Mouse (Mus musculus): ENCODE data around the gene Cacna1d. TPM values are rescaled to one million over a fixed set of nuclear protein-coding genes. Genes with fewer than 3 reads are reported as not detected.

Gene Cacna1d
- total and polyA plus RNA-seq, 2 experiments from 2014 or later = 8.9 to 44.3 TPM

DNA sequence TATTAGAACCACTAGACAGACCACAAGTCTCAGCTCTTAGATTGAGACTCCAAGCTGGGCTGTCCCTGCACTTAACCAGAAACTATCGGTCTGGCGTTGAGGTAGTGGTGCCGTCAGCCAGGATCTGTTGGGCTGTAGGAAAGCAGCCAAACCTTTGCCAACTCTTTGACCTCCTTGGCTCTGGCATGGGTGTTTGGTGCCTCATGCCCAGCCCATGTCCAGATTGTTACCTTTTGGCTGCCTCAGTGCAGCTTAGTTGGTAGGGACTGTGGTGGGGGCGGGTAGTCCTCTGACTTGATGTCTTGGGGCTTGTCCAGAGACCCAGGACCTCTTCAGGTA lies 472.8 kb downstream of the Cacna1d start:
- Histone ChIP-seq H3K9ac (replicated peaks; ENCODE audit: low read length, poor library complexity, severe bottlenecking) (no peak overlapping the region), H3K27ac (ENCODE audit: low read depth, low read length) (no peak overlapping the region), H3K9me3 (ENCODE audit: low read length) (no peaks in the 10 kb centered on the region), H3K4me1 (ENCODE audit: insufficient read depth, low read length) (no peaks in the 10 kb centered on the region), H3K4me3 (ENCODE audit: low read depth, low read length) (no peak overlapping the region), H3K4me2 (ENCODE audit: low read depth, low read length, poor library complexity, severe bottlenecking) (no peak overlapping the region), H3K36me3 (ENCODE audit: insufficient read depth, low read length) (no peaks in the 10 kb centered on the region), H3K27me3 (ENCODE audit: insufficient read depth, low read length) (no peaks in the 10 kb centered on the region)
- 93% methylated on average over 4 of the region's 4 CpGs for WGBS
- ATAC-seq (ENCODE audit: low FRiP score) = no peak
- TF ChIP-seq CTCF (IDR thresholded peaks at IDR 0.05) = no peak
- no peak for DNase-seq (ENCODE audit: low spot score)

DNA sequence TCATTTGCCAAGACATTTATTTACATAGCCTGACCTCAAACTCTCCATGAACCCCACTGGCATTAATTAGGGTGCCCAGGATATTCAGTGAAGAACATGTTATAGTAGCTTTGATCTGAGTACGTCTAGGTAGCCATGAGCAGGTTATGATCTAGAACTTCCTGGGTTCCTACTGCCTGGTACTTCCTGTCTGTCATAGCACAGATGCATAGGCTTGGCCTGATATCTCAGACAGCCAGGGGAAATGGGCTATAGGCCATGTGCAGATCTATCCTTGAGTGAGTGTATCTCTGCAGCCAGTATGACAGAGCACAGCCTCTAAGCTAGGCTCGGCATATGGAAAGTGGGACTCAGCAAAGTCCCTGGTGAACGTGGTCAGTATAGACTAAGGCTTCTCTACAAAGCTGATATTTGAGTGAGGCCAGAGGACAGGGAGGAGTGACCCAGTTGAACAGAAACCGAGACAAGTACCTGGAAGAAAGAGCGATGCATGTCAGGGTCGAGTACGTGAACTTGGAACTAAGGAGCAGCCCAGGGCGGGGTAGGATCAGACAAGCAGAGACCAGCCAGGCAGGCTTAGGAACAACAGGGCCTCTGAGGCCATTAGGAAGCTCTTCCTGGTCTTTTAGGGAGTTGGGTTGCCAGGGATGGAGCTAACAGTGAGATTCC lies 473.3 kb downstream of the Cacna1d start:
- no peaks in the 10 kb centered on the region for H3K27me3 ChIP-seq (ENCODE audit: insufficient read depth, low read length)
- WGBS = 95% methylated on average over 8 of the region's 8 CpGs
- H3K36me3 ChIP-seq (ENCODE audit: insufficient read depth, low read length) = no peaks in the 10 kb centered on the region
- no peaks in the 10 kb centered on the region for H3K4me1 ChIP-seq (ENCODE audit: insufficient read depth, low read length)
- H3K9me3 ChIP-seq (ENCODE audit: low read length) = no peaks in the 10 kb centered on the region
- H3K9ac ChIP-seq (replicated peaks; ENCODE audit: low read length, poor library complexity, severe bottlenecking) = no peak overlapping the region
- TF ChIP-seq CTCF (IDR thresholded peaks at IDR 0.05) = no peak
- H3K4me2 ChIP-seq (ENCODE audit: low read depth, low read length, poor library complexity, severe bottlenecking) = no peak overlapping the region
- ATAC-seq (ENCODE audit: low FRiP score) (no peak), DNase-seq (ENCODE audit: low spot score) (no peak)
- H3K4me3 ChIP-seq (ENCODE audit: low read depth, low read length) = no peak overlapping the region
- H3K27ac ChIP-seq (ENCODE audit: low read depth, low read length) = no peak overlapping the region

DNA sequence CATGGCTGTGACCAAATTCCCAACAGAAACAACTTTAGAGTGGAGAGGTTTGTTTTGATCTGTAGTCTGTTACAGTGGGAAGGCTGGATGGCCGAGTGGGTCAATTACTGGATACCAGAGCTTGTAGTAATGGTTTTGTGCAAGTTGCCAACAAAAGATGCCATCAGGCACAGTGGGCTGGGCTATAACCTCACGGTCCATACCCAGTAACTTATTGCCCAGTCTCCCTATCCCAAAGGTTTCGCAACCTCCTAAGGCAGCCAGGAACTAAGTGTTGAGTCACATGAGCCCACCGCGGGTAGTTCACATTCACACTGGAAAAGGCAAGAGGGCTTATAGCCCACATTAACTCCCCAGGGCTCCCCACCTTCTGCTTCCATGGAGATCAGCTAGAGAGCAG lies 474.6 kb downstream of the Cacna1d start:
- Histone ChIP-seq H3K36me3 (ENCODE audit: insufficient read depth, low read length) (no peaks in the 10 kb centered on the region), H3K4me2 (ENCODE audit: low read depth, low read length, poor library complexity, severe bottlenecking) (no peak overlapping the region), H3K9ac (replicated peaks; ENCODE audit: low read length, poor library complexity, severe bottlenecking) (no peak overlapping the region), H3K9me3 (ENCODE audit: low read length) (no peaks in the 10 kb centered on the region), H3K4me3 (ENCODE audit: low read depth, low read length) (no peak overlapping the region), H3K4me1 (ENCODE audit: insufficient read depth, low read length) (no peaks in the 10 kb centered on the region), H3K27me3 (ENCODE audit: insufficient read depth, low read length) (no peaks in the 10 kb centered on the region), H3K27ac (ENCODE audit: low read depth, low read length) (no peak overlapping the region)
- ATAC-seq (ENCODE audit: low FRiP score) = no peak
- TF ChIP-seq CTCF (IDR thresholded peaks at IDR 0.05) = no peak
- 93% methylated on average over 5 of the region's 5 CpGs for WGBS
- no peak for DNase-seq (ENCODE audit: low spot score)

- DNase-seq (ENCODE audit: low spot score) = no peak
These were observed 476.2 kb downstream of the Cacna1d start for GRCm38 (mm10) chr14:30015008-30015407.

DNA sequence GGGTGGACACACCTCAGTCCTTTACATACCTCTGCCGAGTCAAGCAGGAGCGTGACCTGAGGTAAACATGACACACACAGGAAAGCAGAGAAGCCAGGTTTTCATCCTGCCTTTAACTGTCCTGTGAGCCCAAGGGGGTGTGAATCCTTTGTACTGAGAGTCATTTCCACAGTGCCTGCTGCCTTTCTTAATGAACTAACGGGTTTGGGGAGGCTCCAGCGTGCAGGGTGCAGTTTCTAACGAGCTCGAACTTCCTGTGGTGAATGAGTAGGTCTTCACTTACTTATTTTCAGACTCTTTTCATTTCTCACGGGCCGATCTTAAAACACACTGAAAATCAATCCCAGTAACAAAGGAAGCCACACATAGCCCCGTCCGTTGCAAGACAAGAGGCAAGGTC lies 476.8 kb downstream of the Cacna1d start:
- WGBS = 71% methylated on average over 10 of the region's 10 CpGs
- ATAC-seq (ENCODE audit: low FRiP score) = no peak
- Histone ChIP-seq H3K9ac (replicated peaks; ENCODE audit: low read length, poor library complexity, severe bottlenecking) (no peak overlapping the region), H3K4me2 (ENCODE audit: low read depth, low read length, poor library complexity, severe bottlenecking) (no peak overlapping the region), H3K36me3 (ENCODE audit: insufficient read depth, low read length) (no peaks in the 10 kb centered on the region), H3K27ac (ENCODE audit: low read depth, low read length) (no peak overlapping the region), H3K9me3 (ENCODE audit: low read length) (no peaks in the 10 kb centered on the region), H3K4me3 (ENCODE audit: low read depth, low read length) (no peak overlapping the region), H3K27me3 (ENCODE audit: insufficient read depth, low read length) (no peaks in the 10 kb centered on the region; the same call in 1 of the 2 replicates), H3K4me1 (ENCODE audit: insufficient read depth, low read length) (no peaks in the 10 kb centered on the region)
- TF ChIP-seq CTCF (IDR thresholded peaks at IDR 0.05) = no peak
- no peak for DNase-seq (ENCODE audit: low spot score)

More at GRCm38 (mm10) chr14:30015008-30015407, 476.2 kb downstream of the Cacna1d start:
- no peak for TF ChIP-seq CTCF (IDR thresholded peaks at IDR 0.05)
- no peaks in the 10 kb centered on the region for H3K9me3 ChIP-seq (ENCODE audit: low read length)
- H3K27ac ChIP-seq (ENCODE audit: low read depth, low read length) = no peak overlapping the region
- no peaks in the 10 kb centered on the region; the same call in 1 of the 2 replicates for H3K27me3 ChIP-seq (ENCODE audit: insufficient read depth, low read length)
- no peak overlapping the region for H3K9ac ChIP-seq (replicated peaks; ENCODE audit: low read length, poor library complexity, severe bottlenecking)
- no peak for ATAC-seq (ENCODE audit: low FRiP score)
- 83% methylated on average over 1 of the region's 1 CpGs for WGBS
- no peak overlapping the region for H3K4me2 ChIP-seq (ENCODE audit: low read depth, low read length, poor library complexity, severe bottlenecking)
- H3K4me3 ChIP-seq (ENCODE audit: low read depth, low read length) = no peak overlapping the region
- no peaks in the 10 kb centered on the region for H3K4me1 ChIP-seq (ENCODE audit: insufficient read depth, low read length)
- no peaks in the 10 kb centered on the region for H3K36me3 ChIP-seq (ENCODE audit: insufficient read depth, low read length)

- peak; percentile 42 for DNase-seq (ENCODE audit: low spot score)
- Histone ChIP-seq H3K9ac (replicated peaks; ENCODE audit: low read length, poor library complexity, severe bottlenecking) (no peak overlapping the region), H3K4me1 (ENCODE audit: insufficient read depth, low read length) (peaks cover 8% of the 10 kb centered on the region; the same call in 1 of the 2 replicates), H3K4me3 (ENCODE audit: low read depth, low read length) (no peak overlapping the region), H3K4me2 (ENCODE audit: low read depth, low read length, poor library complexity, severe bottlenecking) (no peak overlapping the region), H3K27me3 (ENCODE audit: insufficient read depth, low read length) (peaks cover 5% of the 10 kb centered on the region; the same call in 1 of the 2 replicates), H3K27ac (ENCODE audit: low read depth, low read length) (no peak overlapping the region), H3K9me3 (ENCODE audit: low read length) (no peaks in the 10 kb centered on the region), H3K36me3 (ENCODE audit: insufficient read depth, low read length) (no peaks in the 10 kb centered on the region)
- no peak for TF ChIP-seq CTCF (IDR thresholded peaks at IDR 0.05)
- 73% methylated on average over 10 of the region's 10 CpGs for WGBS
- no peak for ATAC-seq (ENCODE audit: low FRiP score)
These were observed 479.2 kb downstream of the Cacna1d start for GRCm38 (mm10) chr14:30011886-30012560.

All from midbrain, postnatal 0 days (tissue).